ENCODE assay signal across 8 mouse cellular contexts in genomic region chr17:46628471-46628790, GRCm38 (mm10). TPM values are rescaled to one million over a fixed set of nuclear protein-coding genes. Genes with fewer than 3 reads are reported as not detected.
DNase-seq lines count a peak whose midpoint lies in the region; ATAC-seq and TF ChIP-seq lines count a peak whose summit lies in the region.

No protein-coding gene starts in this region.

- ATAC-seq in intestine, embryonic 14.5 days (replicated peaks; ENCODE audit: low FRiP score, low TSS enrichment, low read depth): no peak; the same call in 1 of the 2 replicates

- intact Hi-C loops in left cerebral cortex, postnatal 14 days (cut with DNase I): loop anchor here (5.0 kb wide), 2 partner anchors 36 to 71 kb away; partner anchors contain the start of gene Srf

- peak overlapping the region; percentile 95 for H3K9ac ChIP-seq in intestine, embryonic 14.5 days (ENCODE audit: low read length)

- H3K4me1 ChIP-seq in lung, adult 2 months (ENCODE audit: control insufficient read depth, insufficient read depth, low read length): peaks cover 9% of the 10 kb centered on the region
- H3K4me1 ChIP-seq in intestine, embryonic 14.5 days (replicated peaks; ENCODE audit: control insufficient read depth, insufficient read depth, low read length): peaks cover 62% of the 10 kb centered on the region

- H3K27me3 ChIP-seq in intestine, embryonic 14.5 days (replicated peaks; ENCODE audit: control insufficient read depth, insufficient read depth, low read length): no peaks in the 10 kb centered on the region
- no peaks in the 10 kb centered on the region for H3K27me3 ChIP-seq in myocyte (ENCODE audit: control insufficient read depth, insufficient read depth, insufficient read length)

- H3ac ChIP-seq in myocyte (ENCODE audit: control insufficient read depth, insufficient read length): peak overlapping the region; percentile 75

- peak overlapping the region; percentile 99 for H3K27ac ChIP-seq in intestine, embryonic 14.5 days (ENCODE audit: low read depth)

- H3K79me2 ChIP-seq in myocyte (ENCODE audit: control insufficient read depth, insufficient read depth): peaks cover 5% of the 10 kb centered on the region

- WGBS in lung, adult 2 months: 2% methylated on average over 13 of the region's 13 CpGs
- under 1% methylated on average over 13 of the region's 13 CpGs for WGBS in intestine, embryonic 14.5 days

- no peaks in the 10 kb centered on the region for H3K9me3 ChIP-seq in intestine, embryonic 14.5 days (ENCODE audit: control insufficient read depth, low read length)

- no peak for TF ChIP-seq CTCF in lung, adult 2 months (IDR thresholded peaks at IDR 0.05; ENCODE audit: insufficient read depth, low read length)

- H3K36me3 ChIP-seq in intestine, embryonic 14.5 days (ENCODE audit: control insufficient read depth, insufficient read depth, low read length): peaks cover 6% of the 10 kb centered on the region; the same call in 1 of the 2 replicates
- H3K36me3 ChIP-seq in myocyte (ENCODE audit: control insufficient read depth, insufficient read depth): no peaks in the 10 kb centered on the region

- H3K4me2 ChIP-seq in intestine, embryonic 14.5 days (ENCODE audit: low read length): peak overlapping the region; percentile 83
- peak overlapping the region; percentile 78 for H3K4me2 ChIP-seq in myocyte (ENCODE audit: low read depth)

- peak overlapping the region; percentile 85 for H3K4me3 ChIP-seq in lung, adult 2 months (replicated peaks; ENCODE audit: extremely low read depth, low read depth, low read length)
- peak overlapping the region; percentile 85 for H3K4me3 ChIP-seq in intestine, embryonic 14.5 days (ENCODE audit: low read depth, low read length)
- H3K4me3 ChIP-seq in myocyte: peak overlapping the region; percentile 47

- TF ChIP-seq POLR2A in lung, adult 2 months (IDR thresholded peaks at IDR 0.05; ENCODE audit: borderline replicate concordance, extremely low read depth, low read depth, low read length): no peak
- no peak for TF ChIP-seq POLR2A in myocyte (IDR thresholded peaks at IDR 0.05; ENCODE audit: insufficient read length, low read depth)

- DNase-seq in adrenal gland, adult (ENCODE audit: inconsistent age in 2 of 2, low spot score in 1 of 2): peak; percentile 41 to 80
- DNase-seq in adrenal gland, adult 18-20 months (ENCODE audit: low spot score in 2 of 2): no peak
- DNase-seq in lung, adult 2 months: no peak
- DNase-seq in lung, postnatal 36 days: no peak
- DNase-seq in intestine, embryonic 14.5 days (ENCODE audit: low spot score): no peak
- no peak for DNase-seq in left cerebral cortex, postnatal 14 days (ENCODE audit: low spot score in 2 of 2)
- no peak for DNase-seq in spleen, postnatal 4 days (ENCODE audit: low spot score in 2 of 2)

TF ChIP-seq in myocyte, 11 proteins besides CTCF, POLR2A, EP300 and RAD21:
- TF ChIP-seq SRF (IDR thresholded peaks at IDR 0.05; ENCODE audit: control insufficient read depth, insufficient read length, low read depth): peak; percentile 21
- TF ChIP-seq MYOG (IDR thresholded peaks at IDR 0.05; ENCODE audit: control insufficient read depth in 1 of 3, insufficient read depth in 1 of 3, insufficient read length in 2 of 3, low read depth in 2 of 3): no peak
- TF ChIP-seq TCF12 (IDR thresholded peaks at IDR 0.05; ENCODE audit: insufficient read depth, poor library complexity, severe bottlenecking): no peak

RNA-seq across cellular contexts. Expression of gene Ptk7, which starts 0.9 kb away (rescaled TPM):
- 1 to 10 TPM; 2.7 to 5.8 TPM for total RNA-seq in adrenal gland, adult 18-20 months (2021)
- 52.6 and 57.3 TPM in 2 replicates for polyA plus RNA-seq in lung, adult 2 months (2012; rRNA removed)
- polyA plus RNA-seq in intestine, embryonic 14.5 days (2014; fragmentation: Nextera tagmentation; extraction: Ambion mirVana): 54.0 and 56.6 TPM in 2 replicates
- 15.6 TPM for polyA plus RNA-seq in myocyte (2012; fragmentation: generic; extraction: Trizol)
- total RNA-seq in left cerebral cortex, postnatal 14 days (2021): 10 to 100 TPM; 13.8 to 13.9 TPM

RNA-seq across cellular contexts. Expression of gene Klc4, which starts 17.4 kb away (rescaled TPM):
- total RNA-seq in adrenal gland, adult 18-20 months (2021): 10 to 100 TPM; 35.8 to 47.6 TPM
- 22.6 and 24.1 TPM in 2 replicates for polyA plus RNA-seq in lung, adult 2 months (2012; rRNA removed)
- polyA plus RNA-seq in intestine, embryonic 14.5 days (2014; fragmentation: Nextera tagmentation; extraction: Ambion mirVana): 42.1 and 45.7 TPM in 2 replicates
- 19.2 TPM for polyA plus RNA-seq in myocyte (2012; fragmentation: generic; extraction: Trizol)
- 10 to 100 TPM; 15.8 to 16.5 TPM for total RNA-seq in left cerebral cortex, postnatal 14 days (2021)

RNA-seq across cellular contexts. Expression of gene Mrpl2, which starts 17.6 kb away (rescaled TPM):
- 10 to 100 TPM; 97.8 to 99.8 TPM for total RNA-seq in adrenal gland, adult 18-20 months (2021)
- 52.1 and 61.5 TPM in 2 replicates for polyA plus RNA-seq in lung, adult 2 months (2012; rRNA removed)
- polyA plus RNA-seq in intestine, embryonic 14.5 days (2014; fragmentation: Nextera tagmentation; extraction: Ambion mirVana): 134 and 144 TPM in 2 replicates
- polyA plus RNA-seq in myocyte (2012; fragmentation: generic; extraction: Trizol): 248 TPM
- 10 to 100 TPM; 45.6 to 54.2 TPM for total RNA-seq in left cerebral cortex, postnatal 14 days (2021)

RNA-seq across cellular contexts. Expression of gene Cul7, which starts 21.7 kb away (rescaled TPM):
- 10 to 100 TPM; 32.1 to 36.3 TPM for total RNA-seq in adrenal gland, adult 18-20 months (2021)
- 40.1 and 45.7 TPM in 2 replicates for polyA plus RNA-seq in lung, adult 2 months (2012; rRNA removed)
- 43.4 and 43.7 TPM in 2 replicates for polyA plus RNA-seq in intestine, embryonic 14.5 days (2014; fragmentation: Nextera tagmentation; extraction: Ambion mirVana)
- 44.4 TPM for polyA plus RNA-seq in myocyte (2012; fragmentation: generic; extraction: Trizol)
- total RNA-seq in left cerebral cortex, postnatal 14 days (2021): 10 to 100 TPM; 30.2 to 33.4 TPM

RNA-seq across cellular contexts. Expression of gene Rrp36, which starts 45.7 kb away (rescaled TPM):
- 10 to 100 TPM; 25.9 to 29.8 TPM for total RNA-seq in adrenal gland, adult 18-20 months (2021)
- polyA plus RNA-seq in lung, adult 2 months (2012; rRNA removed): 27.3 and 30.8 TPM in 2 replicates
- polyA plus RNA-seq in intestine, embryonic 14.5 days (2014; fragmentation: Nextera tagmentation; extraction: Ambion mirVana): 49.1 and 57.7 TPM in 2 replicates
- 45.8 TPM for polyA plus RNA-seq in myocyte (2012; fragmentation: generic; extraction: Trizol)
- total RNA-seq in left cerebral cortex, postnatal 14 days (2021): 10 to 100 TPM; 14.1 to 15.7 TPM

Comparison
In these comparisons a context has a peak if more than half of its experiments do, and no peak if none do; other contexts are left out.
1. DNase-seq: peak in adrenal gland, adult (2 of 2); none in adrenal gland, adult 18-20 months (0 of 2), lung, adult 2 months (single experiment), lung, postnatal 36 days (single experiment), intestine, embryonic 14.5 days (single experiment), left cerebral cortex, postnatal 14 days (0 of 2) and spleen, postnatal 4 days (0 of 2).
2. Peak in every context shown above with its lines, with median percentiles within 50 percentile points of each other: H3K4me3 ChIP-seq.